Mouse (Mus musculus) heart, postnatal 0 days (tissue): ENCODE measurements around the gene H13.

Experiments
- CTCF ChIP-seq: IDR thresholded peaks from 2 replicates; pipeline ENCODE4 v1.5.1; 2016; ENCODE audit warnings: antibody characterized with exemption, control low read depth, low read depth
- EP300 ChIP-seq: IDR thresholded peaks from 2 replicates; pipeline ENCODE4 v1.6.1; 2016; ENCODE audit warnings: antibody characterized with exemption, low read depth

GRCm38 (mm10) chr2:152678925-152679324 lies 9.7 kb downstream of the H13 start:
- TF ChIP-seq CTCF (no peak), EP300 (no peak)
